Mouse (Mus musculus) forebrain, embryonic 14.5 days (tissue): ENCODE measurements around the gene Anapc13. TPM values are rescaled to one million over a fixed set of nuclear protein-coding genes. Genes with fewer than 3 reads are reported as not detected.
A peak's percentile ranks its signal among the peaks of the same experiment; 100 is the strongest.

Experiments used
- ATAC-seq: fragments of 200-750 bp; cut with Nextera tagmentation; 2 replicates; pipeline ENCODE4 v1.8.0; 2017; ENCODE audit warnings: mild to moderate bottlenecking, moderate library complexity
- DNase-seq: peaks from one replicate; pipeline ENCODE4 v3.0.0-alpha.2; 2015; ENCODE audit warnings: low spot score
- H3K27ac ChIP-seq: fragments of 300-500 bp; sonication (generic); 2 replicates; pipeline ENCODE4 v1.5.1; 2014; ENCODE audit warnings: low read depth, mild to moderate bottlenecking, control low read depth, low read length, moderate library complexity
- H3K27me3 ChIP-seq: fragments of 300-500 bp; sonication (generic); replicated peaks from 2 replicates; pipeline ENCODE4 v1.6.1; 2014; ENCODE audit warnings: low read length, control low read depth, mixed read lengths; ENCODE audit not compliant: control insufficient read depth, insufficient read depth
- H3K36me3 ChIP-seq: fragments of 300-500 bp; sonication (generic); 2 replicates; pipeline ENCODE4 v1.6.1; 2014; ENCODE audit warnings: low read length, control low read depth; ENCODE audit not compliant: control insufficient read depth, insufficient read depth
- H3K4me1 ChIP-seq: fragments of 300-500 bp; sonication (generic); 2 replicates; pipeline ENCODE4 v1.6.1; 2014; ENCODE audit warnings: antibody characterized with exemption, low read length, control low read depth; ENCODE audit not compliant: control insufficient read depth, insufficient read depth
- H3K4me2 ChIP-seq: fragments of 300-500 bp; sonication (generic); 2 replicates; pipeline ENCODE4 v1.6.1; 2014; ENCODE audit warnings: mild to moderate bottlenecking, control low read depth, low read length
- H3K4me3 ChIP-seq: fragments of 300-500 bp; sonication (generic); 2 replicates; pipeline ENCODE4 v1.5.1; 2014; ENCODE audit warnings: low read depth, low read length, control low read depth
- H3K9ac ChIP-seq: fragments of 300-500 bp; sonication (generic); 2 replicates; pipeline ENCODE4 v1.6.1; 2014; ENCODE audit warnings: mild to moderate bottlenecking, low read length, control low read depth, moderate library complexity
- H3K9me3 ChIP-seq: fragments of 300-500 bp; sonication (generic); replicated peaks from 2 replicates; pipeline ENCODE4 v1.6.1; 2016; ENCODE audit warnings: low read length, control low read depth, mixed read lengths; ENCODE audit not compliant: control insufficient read depth
- WGBS: fragments of 180-500 bp; shearing (Covaris S2); extraction: QIAGEN DNeasy Blood & Tissue Kit; methylation state at CpG from one replicate; pipeline ENCODE4 v1.1.7; 2014; 5-methylcytosine and 5-hydroxymethylcytosine counted together
- polyA plus RNA-seq: library from polyadenylated mRNA; unstranded; fragments of >200 nt; fragmentation: Nextera tagmentation; extraction: Ambion mirVana; gene quantifications from 2 replicates; pipeline ENCODE4 v1.2.1, GENCODE M21; 2014

Gene Anapc13
- polyA plus RNA-seq, 1 experiment from 2014 or later: 194 TPM

DNA sequence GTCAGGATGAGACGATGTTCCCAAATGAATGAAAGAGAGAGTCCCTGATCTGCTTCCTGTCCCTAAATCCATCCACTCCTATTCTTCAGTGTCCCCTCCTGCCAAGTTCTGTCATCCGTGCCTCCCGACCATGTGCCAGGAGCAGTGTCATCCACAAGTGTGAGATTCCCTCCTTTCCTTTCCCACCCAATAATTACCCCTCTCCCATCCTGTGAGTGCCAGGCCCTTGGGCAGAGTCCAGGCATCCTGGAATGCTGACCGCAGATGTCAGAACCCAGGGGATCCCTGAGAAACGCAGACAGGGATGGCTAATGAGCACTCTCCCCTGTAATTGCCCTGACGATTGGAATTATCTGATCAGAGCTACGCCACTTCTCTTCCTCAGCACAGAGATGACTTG lies 24.5 kb downstream of the Anapc13 start:
- Histone ChIP-seq H3K4me2 (peak overlapping the region; percentile 1; the same call in 1 of the 2 replicates), H3K36me3 (no peaks in the 10 kb centered on the region), H3K27me3 (no peaks in the 10 kb centered on the region), H3K9me3 (no peaks in the 10 kb centered on the region), H3K4me3 (no peak overlapping the region), H3K27ac (peak overlapping the region; percentile 45), H3K9ac (no peak overlapping the region; the same call in 1 of the 2 replicates), H3K4me1 (peaks cover 24% of the 10 kb centered on the region)
- peak; percentile 75 for ATAC-seq
- peak; percentile 70 for DNase-seq
- 18% methylated on average over 7 of the region's 7 CpGs for WGBS

DNA sequence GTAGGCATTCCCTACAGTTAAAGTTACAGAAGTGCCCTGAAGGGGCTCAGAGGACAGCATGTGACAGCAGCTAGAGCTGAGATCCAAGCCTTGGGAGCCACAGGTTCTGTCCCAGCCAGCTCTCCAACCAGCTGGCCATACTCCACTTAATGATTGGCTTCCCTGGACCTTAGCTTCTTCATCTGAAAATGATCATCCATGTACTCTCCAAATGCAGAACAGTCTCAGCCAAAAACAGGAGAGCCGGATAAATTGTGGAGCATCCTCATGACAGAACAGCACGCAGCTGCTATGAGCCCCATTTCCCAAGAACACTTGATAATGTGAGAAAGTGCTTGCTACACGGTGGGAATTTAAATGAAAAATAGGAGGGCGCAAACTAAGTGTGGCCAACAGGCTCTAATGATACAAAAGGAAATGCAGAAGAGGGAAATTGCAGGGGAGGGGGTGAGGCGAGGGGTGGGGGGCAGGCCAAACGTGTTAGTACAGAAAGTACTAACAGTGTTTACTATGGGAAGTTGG lies 25.2 kb downstream of the Anapc13 start:
- peak overlapping the region; percentile 45; the same call in 1 of the 2 replicates for H3K27ac ChIP-seq
- no peaks in the 10 kb centered on the region for H3K27me3 ChIP-seq
- H3K4me3 ChIP-seq: no peak overlapping the region
- no peak overlapping the region for H3K4me2 ChIP-seq
- H3K9me3 ChIP-seq: no peaks in the 10 kb centered on the region
- H3K4me1 ChIP-seq: peaks cover 23% of the 10 kb centered on the region
- ATAC-seq (peak; percentile 30; the same call in 1 of the 2 replicates), DNase-seq (peak; percentile 52)
- no peak overlapping the region for H3K9ac ChIP-seq
- 41% methylated on average over 6 of the region's 6 CpGs for WGBS
- H3K36me3 ChIP-seq: no peaks in the 10 kb centered on the region

DNA sequence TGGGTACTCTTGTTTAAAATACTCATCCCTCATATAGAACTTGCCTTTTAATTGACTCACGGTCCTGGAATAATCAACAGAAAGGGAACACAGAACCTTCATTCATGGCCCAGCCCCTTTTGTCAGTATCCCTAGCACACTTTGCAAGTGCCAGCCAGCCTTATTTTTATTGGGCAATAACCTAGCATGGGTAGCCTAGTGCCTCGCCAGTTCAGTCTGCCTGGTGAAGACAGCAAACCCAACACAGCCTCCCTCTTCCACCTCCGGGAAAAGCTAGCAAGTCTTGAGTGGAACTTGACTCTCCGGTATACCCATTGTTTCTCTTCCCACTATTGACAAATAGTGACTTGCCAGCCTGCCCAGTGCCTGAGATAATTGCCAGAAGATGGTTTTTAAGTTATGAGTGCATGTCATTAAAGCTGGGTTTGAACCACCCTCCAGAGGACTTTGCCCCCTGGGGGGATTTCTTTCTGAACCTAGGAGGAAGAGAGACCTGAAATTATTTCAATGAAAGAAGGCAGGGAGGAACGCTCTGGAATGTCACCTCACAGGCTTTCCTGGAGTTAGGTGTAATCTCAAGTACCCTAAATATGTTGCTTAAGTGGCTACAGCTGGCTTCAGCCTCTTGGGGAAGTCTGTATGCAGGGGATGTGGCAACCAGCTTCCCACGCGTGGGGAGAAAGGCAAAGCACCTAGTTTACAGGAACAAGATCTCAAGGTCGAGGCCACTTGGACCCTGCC lies 30.4 kb downstream of the Anapc13 start:
- WGBS: 77% methylated on average over 8 of the region's 8 CpGs
- H3K27me3 ChIP-seq: no peaks in the 10 kb centered on the region
- no peak overlapping the region for H3K27ac ChIP-seq
- no peak overlapping the region for H3K4me3 ChIP-seq
- peaks cover under 1% of the 10 kb centered on the region; the same call in 1 of the 2 replicates for H3K4me1 ChIP-seq
- no peak overlapping the region for H3K9ac ChIP-seq
- H3K36me3 ChIP-seq: no peaks in the 10 kb centered on the region
- DNase-seq (no peak), ATAC-seq (no peak)
- no peaks in the 10 kb centered on the region for H3K9me3 ChIP-seq
- H3K4me2 ChIP-seq: no peak overlapping the region

DNA sequence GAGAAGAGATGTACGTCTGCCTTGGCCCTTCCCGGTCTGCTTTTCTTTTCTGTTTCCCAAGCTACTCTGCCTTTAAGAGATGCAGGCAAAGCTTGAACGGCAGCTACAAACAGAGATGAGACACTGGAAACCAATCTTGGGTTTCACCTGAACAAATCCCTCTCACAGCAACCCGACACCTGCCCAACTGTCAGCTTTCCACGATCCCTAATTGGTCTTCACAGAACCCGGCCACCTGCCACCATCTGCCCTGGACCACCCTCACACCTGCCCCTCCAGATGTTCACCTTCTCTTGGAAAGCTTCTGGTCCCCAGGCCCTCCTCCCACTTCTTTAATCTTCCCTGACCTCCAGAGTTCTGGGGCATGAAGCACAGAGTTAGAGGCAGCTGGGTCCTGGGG lies 42.0 kb downstream of the Anapc13 start:
- Histone ChIP-seq H3K9me3 (no peaks in the 10 kb centered on the region), H3K4me1 (peaks cover 3% of the 10 kb centered on the region; the same call in 1 of the 2 replicates), H3K4me3 (no peak overlapping the region), H3K27me3 (no peaks in the 10 kb centered on the region), H3K36me3 (no peaks in the 10 kb centered on the region), H3K4me2 (no peak overlapping the region), H3K27ac (no peak overlapping the region), H3K9ac (no peak overlapping the region)
- 48% methylated on average over 6 of the region's 6 CpGs for WGBS
- DNase-seq (peak; percentile 5), ATAC-seq (no peak)

DNA sequence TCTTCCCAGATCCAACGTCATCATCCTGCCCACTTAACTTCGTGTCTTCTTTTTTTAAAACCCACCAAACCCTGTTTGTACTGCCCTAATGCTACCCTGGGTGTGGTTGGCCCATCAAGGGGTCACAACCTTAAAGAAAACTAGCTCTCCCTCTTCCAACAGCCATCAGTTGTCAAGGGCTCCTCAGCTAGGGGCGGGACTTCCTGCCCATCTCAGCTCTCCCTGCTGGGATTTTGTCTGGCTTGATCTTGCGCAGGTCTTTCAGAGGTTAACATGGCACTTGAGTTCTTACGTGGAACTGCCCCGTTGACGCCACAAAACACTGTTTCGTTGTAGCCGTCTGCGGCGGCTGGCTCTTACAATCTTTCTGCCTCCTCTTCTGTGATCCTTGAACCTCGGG lies 42.8 kb downstream of the Anapc13 start:
- Histone ChIP-seq H3K9ac (no peak overlapping the region), H3K4me2 (no peak overlapping the region), H3K27me3 (no peaks in the 10 kb centered on the region), H3K4me1 (peaks cover 3% of the 10 kb centered on the region; the same call in 1 of the 2 replicates), H3K9me3 (no peaks in the 10 kb centered on the region), H3K36me3 (no peaks in the 10 kb centered on the region), H3K4me3 (no peak overlapping the region), H3K27ac (no peak overlapping the region)
- ATAC-seq (no peak), DNase-seq (no peak)
- WGBS: 90% methylated on average over 12 of the region's 12 CpGs

DNA sequence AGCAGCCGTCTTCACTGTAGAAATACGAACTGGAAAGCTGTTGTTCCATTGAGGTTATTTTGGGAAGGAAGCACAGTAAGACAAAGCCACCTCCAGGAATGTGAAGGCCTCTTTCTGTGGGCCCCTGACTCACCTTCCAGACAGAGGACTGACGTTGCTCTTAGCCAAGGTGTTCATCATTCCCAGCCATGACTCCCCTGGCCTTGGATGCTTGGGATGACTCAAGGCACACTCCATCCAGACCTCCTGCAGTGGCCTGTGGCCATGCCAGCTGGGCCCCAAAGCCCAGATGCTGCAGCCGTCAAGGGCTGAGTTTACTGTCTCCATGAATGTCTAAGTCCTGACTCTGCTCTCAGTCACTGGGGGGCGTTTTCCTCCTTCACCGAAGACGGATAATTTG lies 47.3 kb downstream of the Anapc13 start:
- H3K4me1 ChIP-seq: no peaks in the 10 kb centered on the region; the same call in 1 of the 2 replicates
- no peaks in the 10 kb centered on the region for H3K36me3 ChIP-seq
- 79% methylated on average over 7 of the region's 7 CpGs for WGBS
- H3K27ac ChIP-seq: no peak overlapping the region
- H3K9me3 ChIP-seq: no peaks in the 10 kb centered on the region
- H3K4me2 ChIP-seq: no peak overlapping the region
- no peaks in the 10 kb centered on the region for H3K27me3 ChIP-seq
- DNase-seq (no peak), ATAC-seq (no peak)
- no peak overlapping the region for H3K4me3 ChIP-seq
- no peak overlapping the region for H3K9ac ChIP-seq

DNA sequence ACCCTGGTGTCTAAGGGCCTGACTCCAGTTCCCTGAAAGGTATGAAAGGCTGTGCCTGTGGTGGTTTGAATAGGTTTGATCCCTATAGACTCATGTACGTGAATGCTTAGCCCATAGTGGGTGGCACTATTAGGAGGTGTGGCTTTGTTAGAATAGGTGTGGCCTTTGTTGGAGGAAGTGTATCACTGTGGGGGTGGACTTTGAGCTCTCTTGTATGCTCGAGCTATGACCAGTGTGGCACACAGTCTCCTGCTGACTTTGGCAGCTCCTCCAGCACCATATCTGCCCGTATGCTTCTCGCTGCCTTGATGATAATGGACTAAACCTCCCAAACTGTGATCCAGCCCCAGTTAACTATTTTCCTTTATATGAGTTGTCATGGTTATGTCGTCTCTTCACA lies 49.8 kb downstream of the Anapc13 start:
- no peak overlapping the region for H3K4me2 ChIP-seq
- H3K4me3 ChIP-seq: no peak overlapping the region
- no peaks in the 10 kb centered on the region for H3K9me3 ChIP-seq
- no peaks in the 10 kb centered on the region for H3K27me3 ChIP-seq
- H3K27ac ChIP-seq: no peak overlapping the region
- H3K4me1 ChIP-seq: no peaks in the 10 kb centered on the region; the same call in 1 of the 2 replicates
- ATAC-seq (no peak), DNase-seq (no peak)
- H3K36me3 ChIP-seq: no peaks in the 10 kb centered on the region
- no peak overlapping the region for H3K9ac ChIP-seq
- 69% methylated on average over 5 of the region's 5 CpGs for WGBS

DNA sequence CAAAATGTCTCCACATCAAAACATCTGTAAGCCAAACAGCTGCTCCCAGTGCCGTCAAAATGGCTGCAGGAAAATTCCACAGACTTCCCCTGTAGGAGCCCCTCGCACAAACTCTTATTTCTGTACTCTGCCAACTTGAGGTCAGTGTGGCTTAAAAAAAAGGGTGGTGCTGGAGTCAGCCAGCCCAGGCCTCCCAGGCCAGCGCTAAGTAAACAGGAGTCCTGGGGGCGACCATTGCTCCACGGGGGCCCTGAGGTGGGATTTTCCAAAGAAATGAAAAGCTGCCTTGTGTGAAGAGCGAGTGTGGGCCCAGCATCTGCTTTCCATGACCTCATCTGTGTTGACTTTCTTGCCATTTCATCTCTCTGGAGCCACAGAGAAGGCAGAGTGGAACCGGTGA lies 55.4 kb downstream of the Anapc13 start:
- no peak overlapping the region for H3K4me2 ChIP-seq
- no peaks in the 10 kb centered on the region for H3K4me1 ChIP-seq
- H3K27me3 ChIP-seq: no peaks in the 10 kb centered on the region
- H3K4me3 ChIP-seq: no peak overlapping the region
- 69% methylated on average over 7 of the region's 7 CpGs for WGBS
- no peak for DNase-seq
- no peak overlapping the region for H3K27ac ChIP-seq
- ATAC-seq: no peak
- no peak overlapping the region for H3K9ac ChIP-seq
- H3K36me3 ChIP-seq: no peaks in the 10 kb centered on the region
- no peaks in the 10 kb centered on the region for H3K9me3 ChIP-seq
